Mouse (Mus musculus) ovary, adult 10 weeks (tissue): ENCODE results near the gene Ifi209. TPM values are rescaled to one million over a fixed set of nuclear protein-coding genes. Genes with fewer than 3 reads are reported as not detected.

ENCODE experiments used
- polyA plus RNA-seq: library from polyadenylated mRNA; stranded (reverse); fragments of 350-450 nt; fragmentation: Illumina TruSeq; extraction: RNeasy Lipid Tissue Mini Kit (QIAGEN cat#74804); gene quantifications from one replicate; pipeline ENCODE4 v1.2.3, GENCODE M21; 2014

The Ifi209 gene
- polyA plus RNA-seq, result 8.4 TPM

GRCm38 (mm10) chr1:173630622-173631021 is at the start of gene Ifi209:
Ifi209 (plus strand) TSS chr1:173630917.

GRCm38 (mm10) chr1:173598838-173599494 is 31.8 kb upstream of the Ifi209 start, which contains the start of gene Ifi213:
Ifi213 (minus strand) TSS chr1:173599274.

GRCm38 (mm10) chr1:173673458-173674097 is 42.9 kb downstream of the Ifi209 start, which contains the start of gene Ifi208:
Ifi208 (plus strand) TSS chr1:173673675.

Other genes with a start within 250 kb of the Ifi209 start
- 1.0 TPM for gene Ifi206, start 139.9 kb upstream of the Ifi209 start, polyA plus RNA-seq
- gene Ifi214, start 95.0 kb upstream of the Ifi209 start, polyA plus RNA-seq, result not detected
- gene Ifi213, start 31.6 kb upstream of the Ifi209 start, polyA plus RNA-seq, result 5.9 TPM
- gene Ifi208, start 42.8 kb downstream of the Ifi209 start, polyA plus RNA-seq, result 2.9 TPM
- 17.6 TPM for gene Ifi207, start 110.8 kb downstream of the Ifi209 start, polyA plus RNA-seq
- gene Ifi204, start 136.0 kb downstream of the Ifi209 start, polyA plus RNA-seq, result 43.0 TPM